Mouse (Mus musculus): ENCODE data around the gene Olfr8. TPM values are rescaled to one million over a fixed set of nuclear protein-coding genes. Genes with fewer than 3 reads are reported as not detected.
"Not testable (repeated sequence)": the region's sequence is repeated elsewhere in the genome, so short reads cannot be mapped to it uniquely, and the experiment has no call there.

Gene Olfr8
- not detected in 2 replicates for polyA plus RNA-seq (2015; fragmentation: Nextera tagmentation; extraction: Ambion mirVana)

DNA sequence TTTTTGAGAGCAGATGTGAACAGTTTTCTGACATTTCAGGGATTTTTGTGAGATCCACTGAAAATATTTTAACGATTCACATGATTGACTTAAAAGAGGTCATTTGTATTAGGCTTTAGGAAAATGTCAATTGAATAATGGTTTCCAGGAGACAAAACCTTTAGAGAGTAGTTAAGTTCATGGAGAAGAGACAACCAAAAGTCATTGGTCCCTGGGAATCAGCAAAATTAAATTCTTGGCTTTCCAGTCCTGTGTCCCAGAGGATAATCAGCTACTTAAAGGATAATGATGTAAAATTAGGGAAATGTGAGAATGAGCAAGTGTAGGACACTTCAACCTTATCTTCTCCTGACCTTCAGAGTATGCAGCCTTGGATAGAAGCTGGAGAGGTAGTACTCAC, at the start of gene Olfr8:
TSS of gene Olfr8 (plus strand) at position 301 of the 400 bp plus-strand sequence.
- DNase-seq (ENCODE audit: low spot score) = not testable (repeated sequence)

GRCm38 (mm10) chr10:78912871-78913270, 37.6 kb upstream of the Olfr8 start, which contains the start of gene Olfr1354:
Gene Olfr1354 (plus strand): TSS chr10:78913171.
- not testable (repeated sequence) for DNase-seq (ENCODE audit: low spot score)

- not testable (repeated sequence) for DNase-seq (ENCODE audit: low spot score)
Measured at GRCm38 (mm10) chr10:78963009-78963408, 12.6 kb downstream of the Olfr8 start, which contains the start of gene Olfr1353. Gene Olfr1353 (plus strand): TSS chr10:78963309.

- DNase-seq (ENCODE audit: low spot score) = no peak
Measured at GRCm38 (mm10) chr10:78980750-78981149, 30.3 kb downstream of the Olfr8 start, which contains the start of gene Olfr1352. Gene Olfr1352 (plus strand): TSS chr10:78981050.

Other genes with a start within 250 kb of the Olfr8 start
- 0.14 and 0.20 TPM in 2 replicates for gene Casp14, start 232.3 kb upstream of the Olfr8 start, polyA plus RNA-seq (2015; fragmentation: Nextera tagmentation; extraction: Ambion mirVana)
- not detected in 2 replicates for gene Ccdc105, start 197.6 kb upstream of the Olfr8 start, polyA plus RNA-seq (2015; fragmentation: Nextera tagmentation; extraction: Ambion mirVana)
- 0.09 and 0.14 TPM in 2 replicates for gene Slc1a6, start 170.1 kb upstream of the Olfr8 start, polyA plus RNA-seq (2015; fragmentation: Nextera tagmentation; extraction: Ambion mirVana)
- gene Olfr1356, start 98.5 kb upstream of the Olfr8 start, polyA plus RNA-seq (2015; fragmentation: Nextera tagmentation; extraction: Ambion mirVana) = not detected in 2 replicates
- not detected in 2 replicates for gene Olfr1355, start 75.1 kb upstream of the Olfr8 start, polyA plus RNA-seq (2015; fragmentation: Nextera tagmentation; extraction: Ambion mirVana)
- not detected in 2 replicates for gene Olfr1354, start 37.5 kb upstream of the Olfr8 start, polyA plus RNA-seq (2015; fragmentation: Nextera tagmentation; extraction: Ambion mirVana)
- gene Olfr1353, start 12.7 kb downstream of the Olfr8 start, polyA plus RNA-seq (2015; fragmentation: Nextera tagmentation; extraction: Ambion mirVana) = not detected in 2 replicates
- not detected in 2 replicates for gene Olfr1352, start 30.4 kb downstream of the Olfr8 start, polyA plus RNA-seq (2015; fragmentation: Nextera tagmentation; extraction: Ambion mirVana)
- gene Olfr1351, start 61.8 kb downstream of the Olfr8 start, polyA plus RNA-seq (2015; fragmentation: Nextera tagmentation; extraction: Ambion mirVana) = not detected in 2 replicates
- gene Olfr57, start 78.1 kb downstream of the Olfr8 start, polyA plus RNA-seq (2015; fragmentation: Nextera tagmentation; extraction: Ambion mirVana) = not detected in 2 replicates
- 16.1 and 17.3 TPM in 2 replicates for gene 2610008E11Rik, start 147.0 kb downstream of the Olfr8 start, polyA plus RNA-seq (2015; fragmentation: Nextera tagmentation; extraction: Ambion mirVana)
- gene Vmn2r80, start 198.1 kb downstream of the Olfr8 start, polyA plus RNA-seq (2015; fragmentation: Nextera tagmentation; extraction: Ambion mirVana) = not detected in 2 replicates

All from thymus, postnatal 0 days (tissue).